Mouse (Mus musculus) cerebellum, adult 2 months (tissue): ENCODE measurements around the gene Ppp1r18.

Experiments used
- CTCF ChIP-seq: fragments of 200-500 bp; IDR thresholded peaks from 2 replicates; pipeline ENCODE4 v1.5.1; 2011; ENCODE audit warnings: low read depth, mild to moderate bottlenecking, control low read depth, low read length, moderate library complexity, borderline replicate concordance; ENCODE audit not compliant: insufficient read depth
- POLR2A ChIP-seq: fragments of 200-500 bp; IDR thresholded peaks from 2 replicates; pipeline ENCODE4 v1.6.1; 2011; ENCODE audit warnings: low read length, control low read depth, borderline replicate concordance; ENCODE audit not compliant: insufficient read depth

GRCm38 (mm10) chr17:35836991-35837422 lies 28.4 kb upstream of the Ppp1r18 start:
- no peak for TF ChIP-seq CTCF
- no peak for TF ChIP-seq POLR2A
